Mouse (Mus musculus) adipocyte (in vitro differentiated cells): ENCODE measurements around the gene Zfp113.
"Not testable (repeated sequence)": the region's sequence is repeated elsewhere in the genome, so short reads cannot be mapped to it uniquely, and the experiment has no call there.

Experiments used
- DNase-seq: peaks from one replicate; pipeline ENCODE4 v3.0.0-alpha.2; 2016; ENCODE audit warnings: low spot score

The Zfp113 gene

GRCm38 (mm10) chr5:138137935-138138549 is 17.5 kb downstream of the Zfp113 start:
- peak; percentile 75 for DNase-seq

DNA sequence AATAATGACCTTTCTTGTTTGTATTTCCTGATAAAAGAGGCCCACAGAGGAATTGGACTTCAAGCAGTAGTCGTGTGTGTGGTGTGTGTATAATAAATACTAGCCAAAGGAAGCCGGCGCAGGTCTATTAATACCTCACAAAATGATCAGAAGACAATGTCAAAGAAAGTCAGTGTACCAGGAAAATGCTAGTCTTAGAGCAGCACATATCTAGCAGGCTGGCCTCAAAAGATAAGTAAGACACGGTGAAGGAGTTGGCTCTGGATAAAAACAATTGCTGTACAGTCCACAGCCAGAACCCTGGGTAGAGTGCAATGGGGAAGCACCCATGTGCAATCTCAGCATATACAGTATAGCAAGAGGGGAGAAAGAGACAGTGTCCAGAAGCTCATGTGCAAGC is 18.3 kb downstream of the Zfp113 start:
- no peak for DNase-seq

GRCm38 (mm10) chr5:138132425-138133064 is 23.0 kb downstream of the Zfp113 start:
- DNase-seq: no peak

DNA sequence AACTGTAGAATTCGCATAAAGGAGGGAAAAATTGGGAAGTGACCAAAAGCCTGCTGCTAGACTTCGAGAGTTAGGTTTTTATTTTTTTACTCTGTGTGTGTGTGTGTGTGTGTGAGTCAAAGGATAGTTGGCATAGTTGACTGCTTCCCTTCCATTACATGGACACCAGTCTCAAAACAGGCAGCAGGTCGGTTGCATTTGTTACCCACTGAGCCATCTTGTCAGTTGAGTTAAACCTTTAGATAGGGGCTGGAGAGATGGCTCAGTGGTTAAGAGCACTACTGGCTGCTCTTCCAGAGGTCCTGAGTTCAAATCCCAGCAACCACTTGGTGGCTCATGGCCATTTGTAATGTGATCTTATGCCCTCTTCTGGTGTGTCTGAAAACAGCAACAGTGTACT is 37.5 kb downstream of the Zfp113 start:
- peak; percentile 38 for DNase-seq

GRCm38 (mm10) chr5:138117199-138118015 is 38.1 kb downstream of the Zfp113 start:
- DNase-seq: peak; percentile 48

GRCm38 (mm10) chr5:138116255-138117198 is 39.0 kb downstream of the Zfp113 start, which contains the start of gene Zscan21:
Gene Zscan21 (plus strand): TSS chr5:138116903.
- peak; percentile 93 for DNase-seq

GRCm38 (mm10) chr5:138109847-138110396 is 45.6 kb downstream of the Zfp113 start:
- not testable (repeated sequence) for DNase-seq

DNA sequence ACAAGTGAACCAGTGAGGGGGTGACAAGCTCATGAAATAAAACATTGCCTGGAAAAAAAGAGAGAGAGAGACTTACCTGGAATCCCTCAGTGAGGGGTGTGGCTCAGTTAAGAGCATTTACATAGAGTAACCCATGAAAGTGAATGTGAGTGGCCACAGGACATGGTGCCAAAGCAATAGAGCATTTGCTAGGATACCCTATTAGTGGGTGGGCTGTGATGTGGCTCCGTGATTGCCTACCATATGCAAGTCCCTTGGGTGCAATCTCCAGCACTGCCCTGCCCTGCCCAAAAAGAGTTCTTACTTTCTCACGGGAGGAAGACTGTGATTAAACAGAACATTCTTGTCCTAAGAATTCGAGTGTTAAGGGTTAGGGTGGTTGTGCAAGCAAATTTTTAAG is 48.4 kb downstream of the Zfp113 start:
- DNase-seq: no peak

- DNase-seq: no peak
Observed at GRCm38 (mm10) chr5:138104976-138105375, 50.6 kb downstream of the Zfp113 start.

GRCm38 (mm10) chr5:138094474-138094873 is 61.1 kb downstream of the Zfp113 start:
- DNase-seq: no peak

GRCm38 (mm10) chr5:138092771-138093170 is 62.8 kb downstream of the Zfp113 start:
- DNase-seq: no peak

DNA sequence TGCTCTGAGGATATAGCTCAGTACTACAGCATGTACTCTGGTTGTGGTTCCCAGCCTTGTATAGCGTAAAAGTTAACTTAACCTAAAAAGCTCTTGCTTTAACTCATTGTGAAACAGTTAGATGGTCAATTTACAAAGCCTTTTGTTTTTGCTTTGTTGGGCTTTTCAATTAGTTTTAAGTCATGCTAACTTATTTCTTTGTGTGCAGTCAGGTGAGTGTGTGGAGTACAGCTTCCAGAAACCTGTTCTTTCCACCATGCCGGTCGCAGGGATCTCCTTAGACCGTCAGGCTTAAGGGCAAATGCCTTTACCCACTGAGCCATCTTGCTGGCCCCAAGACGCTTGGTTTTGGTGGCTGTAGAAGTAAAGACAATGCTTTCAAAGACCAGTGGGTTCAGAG is 64.8 kb downstream of the Zfp113 start:
- no peak for DNase-seq

GRCm38 (mm10) chr5:138090271-138090670 is 65.3 kb downstream of the Zfp113 start:
- DNase-seq: peak; percentile 31
